ENCODE assay signal across 7 mouse cellular contexts in the genomic region with DNA sequence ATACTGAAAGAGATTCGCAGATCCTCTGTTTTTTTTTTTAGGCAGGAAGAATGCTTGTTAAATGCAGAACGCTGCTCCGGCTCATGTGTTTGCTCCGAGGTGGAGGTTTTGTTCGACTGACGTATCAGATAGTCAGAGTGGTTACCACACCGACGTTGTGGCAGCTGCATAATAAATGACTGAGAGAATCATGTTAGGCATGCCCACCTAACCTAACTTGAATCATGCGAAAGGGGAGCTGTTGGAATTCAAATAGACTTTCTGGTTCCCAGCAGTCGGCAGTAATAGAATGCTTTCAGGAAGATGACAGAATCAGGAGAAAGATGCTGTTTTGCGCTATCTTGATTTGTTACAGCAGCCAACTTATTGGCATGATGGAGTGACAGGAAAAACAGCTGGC.
DNase-seq lines count a peak whose midpoint lies in the region; ATAC-seq and TF ChIP-seq lines count a peak whose summit lies in the region.

No protein-coding gene starts in this region.

- H3K27me3 ChIP-seq in neural tube, embryonic 11.5 days (ENCODE audit: control insufficient read depth, insufficient read depth, low read length), result no peaks in the 10 kb centered on the region
- no peaks in the 10 kb centered on the region for H3K27me3 ChIP-seq in hindbrain, embryonic 13.5 days
- H3K27me3 ChIP-seq in limb, embryonic 15.5 days, result no peaks in the 10 kb centered on the region
- no peaks in the 10 kb centered on the region for H3K27me3 ChIP-seq in stomach, postnatal 0 days (ENCODE audit: control insufficient read depth, insufficient read depth, low read length)

- TF ChIP-seq EP300 in stomach, postnatal 0 days (optimal IDR thresholded peaks at IDR 0.05), result no peak

- WGBS in neural tube, embryonic 11.5 days, result 22% methylated on average over 11 of the region's 11 CpGs
- 22% methylated on average over 11 of the region's 11 CpGs for WGBS in hindbrain, embryonic 13.5 days
- 34% methylated on average over 11 of the region's 11 CpGs for WGBS in limb, embryonic 15.5 days
- 23% methylated on average over 11 of the region's 11 CpGs for WGBS in stomach, postnatal 0 days

- peak overlapping the region; percentile 29; the same call in 1 of the 2 replicates for H3K4me2 ChIP-seq in neural tube, embryonic 11.5 days (ENCODE audit: low read depth)
- H3K4me2 ChIP-seq in hindbrain, embryonic 13.5 days, result peak overlapping the region; percentile 51
- 0 out of 2 replicates have a peak overlapping the region, but pooled peaks have one; percentile 14 for H3K4me2 ChIP-seq in limb, embryonic 15.5 days
- H3K4me2 ChIP-seq in stomach, postnatal 0 days (replicated peaks; ENCODE audit: low read depth), result peak overlapping the region; percentile 31

- H3K27ac ChIP-seq in neural tube, embryonic 11.5 days (ENCODE audit: low read depth, low read length), result no peak overlapping the region
- H3K27ac ChIP-seq in hindbrain, embryonic 13.5 days, result no peak overlapping the region
- no peak overlapping the region for H3K27ac ChIP-seq in limb, embryonic 15.5 days
- H3K27ac ChIP-seq in stomach, postnatal 0 days (replicated peaks), result no peak overlapping the region

- H3K4me1 ChIP-seq in neural tube, embryonic 11.5 days (ENCODE audit: control insufficient read depth, insufficient read depth, low read length), result no peaks in the 10 kb centered on the region
- H3K4me1 ChIP-seq in hindbrain, embryonic 13.5 days (replicated peaks), result no peaks in the 10 kb centered on the region
- no peaks in the 10 kb centered on the region for H3K4me1 ChIP-seq in limb, embryonic 15.5 days
- no peaks in the 10 kb centered on the region for H3K4me1 ChIP-seq in stomach, postnatal 0 days (replicated peaks; ENCODE audit: control insufficient read depth, insufficient read depth)

- H3K9ac ChIP-seq in neural tube, embryonic 11.5 days (ENCODE audit: low read length), result no peak overlapping the region
- H3K9ac ChIP-seq in hindbrain, embryonic 13.5 days, result no peak overlapping the region; the same call in 1 of the 2 replicates
- no peak overlapping the region for H3K9ac ChIP-seq in limb, embryonic 15.5 days
- no peak overlapping the region for H3K9ac ChIP-seq in stomach, postnatal 0 days (ENCODE audit: low read length)

- H3K36me3 ChIP-seq in neural tube, embryonic 11.5 days (ENCODE audit: control insufficient read depth, insufficient read depth, low read length), result no peaks in the 10 kb centered on the region
- H3K36me3 ChIP-seq in hindbrain, embryonic 13.5 days, result no peaks in the 10 kb centered on the region
- H3K36me3 ChIP-seq in limb, embryonic 15.5 days, result no peaks in the 10 kb centered on the region
- H3K36me3 ChIP-seq in stomach, postnatal 0 days (ENCODE audit: control insufficient read depth, insufficient read depth, low read length), result no peaks in the 10 kb centered on the region

- ATAC-seq in neural tube, embryonic 11.5 days (ENCODE audit: insufficient read depth, low FRiP score, low TSS enrichment), result no peak
- 0 out of 2 replicates have a peak, but pooled peaks have one; percentile 24 for ATAC-seq in hindbrain, embryonic 13.5 days (ENCODE audit: low FRiP score)
- no peak for ATAC-seq in limb, embryonic 15.5 days (ENCODE audit: insufficient number of reproducible peaks, low FRiP score, low TSS enrichment, low read depth)
- no peak for ATAC-seq in stomach, postnatal 0 days (ENCODE audit: low FRiP score, low TSS enrichment)

- TF ChIP-seq CTCF in stomach, postnatal 0 days (IDR thresholded peaks at IDR 0.05; ENCODE audit: low read depth), result no peak

- DNase-seq in neural tube, embryonic 11.5 days (ENCODE audit: low spot score), result no peak
- DNase-seq in neural tube, embryonic 10.5 days (ENCODE audit: extremely low spot score, low spot score), result no peak
- no peak for DNase-seq in stomach, postnatal 0 days (ENCODE audit: low spot score)
- DNase-seq in kidney, adult 11 months, result no peak
- DNase-seq in gastrocnemius, postnatal 10 days, result no peak

- H3K9me3 ChIP-seq in neural tube, embryonic 11.5 days (ENCODE audit: control insufficient read depth, low read length), result no peaks in the 10 kb centered on the region
- no peaks in the 10 kb centered on the region for H3K9me3 ChIP-seq in hindbrain, embryonic 13.5 days
- H3K9me3 ChIP-seq in limb, embryonic 15.5 days, result no peaks in the 10 kb centered on the region
- H3K9me3 ChIP-seq in stomach, postnatal 0 days (ENCODE audit: control insufficient read depth, low read length), result no peaks in the 10 kb centered on the region

- H3K4me3 ChIP-seq in neural tube, embryonic 11.5 days (ENCODE audit: low read depth, low read length), result no peak overlapping the region
- peak overlapping the region; percentile 37 for H3K4me3 ChIP-seq in hindbrain, embryonic 13.5 days
- peak overlapping the region; percentile 20 for H3K4me3 ChIP-seq in limb, embryonic 15.5 days
- H3K4me3 ChIP-seq in stomach, postnatal 0 days (ENCODE audit: low read depth, low read length), result peak overlapping the region; percentile 21
